Mouse (Mus musculus): ENCODE data around the gene Bhlha15. TPM values are rescaled to one million over a fixed set of nuclear protein-coding genes. Genes with fewer than 3 reads are reported as not detected.

Gene Bhlha15
- polyA plus RNA-seq, 1 experiment from 2014 or later = 0.79 TPM

DNA sequence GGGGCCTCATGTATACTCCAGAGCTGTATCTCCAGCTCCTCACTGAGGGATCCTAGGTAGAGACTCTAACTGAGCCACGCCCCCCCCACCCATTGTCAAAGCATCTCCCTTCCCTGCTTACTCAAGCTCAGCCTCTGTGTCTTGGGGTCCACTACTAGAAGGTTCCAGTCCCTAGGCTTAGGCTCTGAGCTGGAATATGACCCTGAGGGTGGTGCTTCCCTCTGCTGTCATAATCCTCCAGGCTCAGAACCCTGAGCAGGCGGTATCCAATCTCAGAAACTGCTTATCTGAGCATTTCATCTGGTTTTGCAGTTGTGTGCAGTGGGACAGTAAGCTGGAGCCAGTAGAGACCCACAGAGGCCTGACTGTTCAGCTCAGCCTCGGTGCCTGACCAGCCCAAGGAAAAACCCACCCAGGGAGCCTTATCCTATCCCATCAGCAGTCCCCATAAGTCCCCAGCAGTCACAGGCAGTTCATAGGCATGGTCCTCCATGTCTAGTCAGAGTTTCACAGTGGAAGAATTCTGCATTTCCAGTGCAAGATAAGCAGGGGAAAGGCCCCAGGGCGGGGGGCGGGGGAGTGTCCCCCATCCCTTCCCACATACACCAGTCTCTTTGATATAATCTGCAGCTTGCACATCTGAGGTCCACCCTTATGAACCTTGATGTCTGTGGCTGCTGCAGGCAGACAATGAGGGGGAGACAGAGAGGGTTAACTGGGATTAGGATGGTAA, 27.8 kb upstream of the Bhlha15 start:
- no peak overlapping the region for H3K4me2 ChIP-seq
- H3K27me3 ChIP-seq (ENCODE audit: control insufficient read depth, insufficient read depth, low read length) = no peaks in the 10 kb centered on the region
- H3K4me1 ChIP-seq (ENCODE audit: control insufficient read depth, insufficient read depth, low read length) = no peaks in the 10 kb centered on the region
- H3K4me3 ChIP-seq (ENCODE audit: low read depth, low read length) = no peak overlapping the region
- 70% methylated on average over 5 of the region's 5 CpGs for WGBS (ENCODE audit: insufficient replicate concordance)
- no peak overlapping the region for H3K27ac ChIP-seq (ENCODE audit: low read depth, low read length)
- ATAC-seq (replicated peaks; ENCODE audit: insufficient number of reproducible peaks, low FRiP score, low TSS enrichment) = no peak
- no peaks in the 10 kb centered on the region for H3K9me3 ChIP-seq (replicated peaks; ENCODE audit: control insufficient read depth, low read length)
- no peak overlapping the region for H3K9ac ChIP-seq (ENCODE audit: low read depth, low read length)
- H3K36me3 ChIP-seq (ENCODE audit: control insufficient read depth, insufficient read depth, low read length) = no peaks in the 10 kb centered on the region; the same call in 1 of the 2 replicates

DNA sequence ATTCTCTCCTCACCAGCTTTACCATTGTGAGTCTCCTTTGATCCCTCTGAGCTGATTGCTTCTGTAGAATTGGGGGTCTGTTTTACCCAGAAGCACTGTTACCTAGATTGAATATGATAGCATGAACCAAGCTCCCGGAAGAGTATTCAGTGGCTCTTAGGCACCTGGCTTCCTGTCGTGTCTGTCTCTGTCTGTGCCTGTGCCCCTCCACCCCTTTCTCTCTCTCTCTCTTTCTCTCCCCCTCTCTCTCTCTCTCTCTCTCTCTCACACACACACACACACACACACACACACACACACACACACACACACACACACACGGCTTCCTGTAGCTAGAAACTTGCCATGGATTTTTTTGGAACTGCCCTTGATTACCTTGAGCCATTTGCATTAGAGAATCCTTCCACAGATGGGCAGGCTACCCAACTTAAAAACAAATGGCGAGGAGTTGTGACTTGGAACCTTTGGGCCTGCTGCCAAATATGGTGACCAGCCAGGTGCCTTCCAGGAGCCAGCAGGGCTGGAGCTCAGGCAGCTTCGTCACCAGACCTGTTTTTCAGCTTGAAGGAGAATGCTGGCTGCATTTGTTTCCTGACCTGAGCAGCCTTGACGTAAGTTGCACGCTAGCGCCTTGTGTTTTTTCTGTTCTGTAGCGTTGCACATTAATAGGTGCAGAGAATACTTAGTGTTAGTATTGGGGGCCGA, 27.1 kb upstream of the Bhlha15 start:
- Histone ChIP-seq H3K4me1 (ENCODE audit: control insufficient read depth, insufficient read depth, low read length) (no peaks in the 10 kb centered on the region), H3K4me3 (ENCODE audit: low read depth, low read length) (no peak overlapping the region), H3K27ac (ENCODE audit: low read depth, low read length) (no peak overlapping the region), H3K9ac (ENCODE audit: low read depth, low read length) (no peak overlapping the region), H3K36me3 (ENCODE audit: control insufficient read depth, insufficient read depth, low read length) (no peaks in the 10 kb centered on the region; the same call in 1 of the 2 replicates), H3K4me2 (no peak overlapping the region), H3K27me3 (ENCODE audit: control insufficient read depth, insufficient read depth, low read length) (no peaks in the 10 kb centered on the region), H3K9me3 (replicated peaks; ENCODE audit: control insufficient read depth, low read length) (no peaks in the 10 kb centered on the region)
- ATAC-seq (replicated peaks; ENCODE audit: insufficient number of reproducible peaks, low FRiP score, low TSS enrichment) = no peak
- WGBS (ENCODE audit: insufficient replicate concordance) = 87% methylated on average over 10 of the region's 10 CpGs

DNA sequence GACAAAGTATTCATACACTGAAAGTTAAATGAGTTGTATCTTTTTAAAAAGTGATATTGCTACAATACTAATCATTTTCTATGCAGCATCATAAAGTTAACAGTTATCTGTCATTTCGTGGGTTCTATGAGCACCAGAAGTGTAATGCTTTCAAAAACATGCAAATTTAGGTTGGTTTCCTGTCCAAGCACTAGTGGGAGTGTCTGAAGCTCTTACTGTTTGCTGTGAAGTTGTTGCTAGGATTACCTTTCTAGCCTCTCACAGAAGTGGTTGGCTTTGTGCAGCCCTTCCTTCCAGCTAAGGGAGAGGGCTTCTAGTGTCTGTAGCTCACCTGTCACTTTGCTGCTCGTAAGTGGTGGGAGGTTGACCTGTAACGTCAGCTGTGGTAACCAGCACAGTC, 24.3 kb upstream of the Bhlha15 start:
- H3K27me3 ChIP-seq (ENCODE audit: control insufficient read depth, insufficient read depth, low read length) = no peaks in the 10 kb centered on the region
- peaks cover 3% of the 10 kb centered on the region; the same call in 1 of the 2 replicates for H3K36me3 ChIP-seq (ENCODE audit: control insufficient read depth, insufficient read depth, low read length)
- H3K4me3 ChIP-seq (ENCODE audit: low read depth, low read length) = no peak overlapping the region
- H3K4me2 ChIP-seq = no peak overlapping the region
- no peak overlapping the region for H3K9ac ChIP-seq (ENCODE audit: low read depth, low read length)
- H3K27ac ChIP-seq (ENCODE audit: low read depth, low read length) = no peak overlapping the region
- no peaks in the 10 kb centered on the region for H3K9me3 ChIP-seq (replicated peaks; ENCODE audit: control insufficient read depth, low read length)
- no peaks in the 10 kb centered on the region for H3K4me1 ChIP-seq (ENCODE audit: control insufficient read depth, insufficient read depth, low read length)
- WGBS (ENCODE audit: insufficient replicate concordance) = 81% methylated on average over 3 of the region's 3 CpGs
- ATAC-seq (replicated peaks; ENCODE audit: insufficient number of reproducible peaks, low FRiP score, low TSS enrichment) = no peak

DNA sequence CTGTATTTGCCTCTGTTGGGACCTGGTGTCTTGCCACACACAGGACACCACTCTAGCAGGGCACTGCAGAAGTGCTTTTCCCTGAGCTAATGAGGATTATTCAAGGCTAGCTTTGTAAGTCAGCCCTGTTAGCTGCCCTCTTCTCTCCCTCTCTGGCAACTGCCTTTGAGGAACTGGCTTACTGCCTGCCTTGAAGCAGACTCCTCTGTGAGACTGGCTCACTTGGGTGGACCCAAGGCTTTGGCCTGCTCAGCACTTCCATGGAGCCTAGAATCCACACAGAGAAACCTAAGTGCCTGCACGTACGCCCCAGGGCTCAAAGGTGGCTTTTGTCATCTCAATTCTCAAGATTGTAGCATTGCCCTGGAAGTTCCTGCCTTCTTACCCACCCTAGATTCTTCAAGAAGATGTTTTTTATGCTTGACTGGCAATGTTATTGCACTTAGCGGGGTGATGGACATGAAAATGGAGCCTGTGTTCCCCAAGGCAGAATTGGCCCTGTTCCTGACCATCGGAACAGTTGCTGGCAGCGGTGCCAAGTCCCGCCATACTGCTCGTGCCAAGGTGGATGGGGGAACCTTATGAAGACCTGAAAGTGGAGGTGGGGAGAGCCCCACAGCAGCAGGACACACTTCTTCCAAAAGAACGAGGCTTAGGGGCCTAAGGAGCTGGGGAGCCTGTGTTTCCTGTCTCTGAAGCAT, 20.7 kb upstream of the Bhlha15 start:
- no peak overlapping the region for H3K4me3 ChIP-seq (ENCODE audit: low read depth, low read length)
- 92% methylated on average over 8 of the region's 8 CpGs for WGBS (ENCODE audit: insufficient replicate concordance)
- H3K9me3 ChIP-seq (replicated peaks; ENCODE audit: control insufficient read depth, low read length) = no peaks in the 10 kb centered on the region
- no peaks in the 10 kb centered on the region for H3K4me1 ChIP-seq (ENCODE audit: control insufficient read depth, insufficient read depth, low read length)
- H3K4me2 ChIP-seq = no peak overlapping the region
- no peak overlapping the region for H3K9ac ChIP-seq (ENCODE audit: low read depth, low read length)
- ATAC-seq (replicated peaks; ENCODE audit: insufficient number of reproducible peaks, low FRiP score, low TSS enrichment) = no peak
- no peaks in the 10 kb centered on the region for H3K27me3 ChIP-seq (ENCODE audit: control insufficient read depth, insufficient read depth, low read length)
- H3K27ac ChIP-seq (ENCODE audit: low read depth, low read length) = no peak overlapping the region
- H3K36me3 ChIP-seq (ENCODE audit: control insufficient read depth, insufficient read depth, low read length) = peaks cover 18% of the 10 kb centered on the region

DNA sequence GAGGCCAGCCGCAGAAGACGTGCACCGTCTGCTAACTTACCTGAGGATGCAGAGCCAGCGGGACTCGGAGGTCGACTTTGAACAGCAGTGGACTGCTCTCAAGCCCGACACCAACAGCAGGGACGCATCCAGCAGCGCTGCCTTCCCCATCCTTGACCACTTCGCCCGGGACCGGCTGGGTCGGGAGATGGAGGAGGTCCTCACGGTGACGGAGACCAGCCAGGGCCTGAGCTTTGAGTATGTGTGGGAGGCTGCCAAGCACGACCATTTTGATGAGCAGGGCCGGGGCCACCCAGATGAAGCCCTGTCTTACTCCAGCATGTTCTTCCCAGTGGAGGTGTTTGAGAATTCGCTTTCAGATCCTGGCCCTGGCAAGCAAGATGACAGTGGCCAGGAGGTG, 16.4 kb upstream of the Bhlha15 start:
- H3K4me1 ChIP-seq (ENCODE audit: control insufficient read depth, insufficient read depth, low read length) = no peaks in the 10 kb centered on the region
- no peak overlapping the region for H3K9ac ChIP-seq (ENCODE audit: low read depth, low read length)
- H3K36me3 ChIP-seq (ENCODE audit: control insufficient read depth, insufficient read depth, low read length) = peaks cover 37% of the 10 kb centered on the region

DNA sequence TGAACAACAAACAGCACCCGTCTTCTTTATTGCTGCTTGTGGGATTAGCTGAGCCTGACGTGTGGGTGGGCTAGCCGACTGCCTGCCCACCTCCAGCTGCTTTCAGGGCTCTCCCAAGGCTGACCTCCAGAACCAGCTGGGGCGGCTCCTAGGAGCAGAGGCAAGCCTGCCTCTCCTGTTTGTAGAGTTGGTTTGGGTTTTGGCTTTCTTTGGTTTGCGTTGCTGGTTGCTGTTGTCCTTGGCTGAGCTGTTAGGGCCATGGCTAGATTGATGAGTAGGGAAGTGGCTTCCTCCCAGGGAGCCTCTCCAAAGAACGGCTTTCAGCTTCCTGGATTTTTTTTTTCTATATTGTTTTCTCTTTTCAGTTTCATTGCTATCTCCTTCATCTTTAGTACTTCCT, 11.9 kb upstream of the Bhlha15 start:
- H3K9ac ChIP-seq (ENCODE audit: low read depth, low read length) = no peak overlapping the region
- no peak for ATAC-seq (replicated peaks; ENCODE audit: insufficient number of reproducible peaks, low FRiP score, low TSS enrichment)
- no peak overlapping the region for H3K4me3 ChIP-seq (ENCODE audit: low read depth, low read length)
- H3K36me3 ChIP-seq (ENCODE audit: control insufficient read depth, insufficient read depth, low read length) = peaks cover 28% of the 10 kb centered on the region
- no peak overlapping the region for H3K4me2 ChIP-seq
- H3K4me1 ChIP-seq (ENCODE audit: control insufficient read depth, insufficient read depth, low read length) = peaks cover 9% of the 10 kb centered on the region
- no peaks in the 10 kb centered on the region for H3K9me3 ChIP-seq (replicated peaks; ENCODE audit: control insufficient read depth, low read length)
- H3K27ac ChIP-seq (ENCODE audit: low read depth, low read length) = no peak overlapping the region
- 61% methylated on average over 6 of the region's 6 CpGs for WGBS (ENCODE audit: insufficient replicate concordance)
- no peaks in the 10 kb centered on the region for H3K27me3 ChIP-seq (ENCODE audit: control insufficient read depth, insufficient read depth, low read length)

More for the DNA sequence above, 16.4 kb upstream of the Bhlha15 start:
- H3K9me3 ChIP-seq (replicated peaks; ENCODE audit: control insufficient read depth, low read length) = no peaks in the 10 kb centered on the region
- no peaks in the 10 kb centered on the region for H3K27me3 ChIP-seq (ENCODE audit: control insufficient read depth, insufficient read depth, low read length)
- H3K4me3 ChIP-seq (ENCODE audit: low read depth, low read length) = no peak overlapping the region
- H3K27ac ChIP-seq (ENCODE audit: low read depth, low read length) = no peak overlapping the region
- no peak overlapping the region for H3K4me2 ChIP-seq
- WGBS (ENCODE audit: insufficient replicate concordance) = 87% methylated on average over 18 of the region's 18 CpGs
- no peak for ATAC-seq (replicated peaks; ENCODE audit: insufficient number of reproducible peaks, low FRiP score, low TSS enrichment)

DNA sequence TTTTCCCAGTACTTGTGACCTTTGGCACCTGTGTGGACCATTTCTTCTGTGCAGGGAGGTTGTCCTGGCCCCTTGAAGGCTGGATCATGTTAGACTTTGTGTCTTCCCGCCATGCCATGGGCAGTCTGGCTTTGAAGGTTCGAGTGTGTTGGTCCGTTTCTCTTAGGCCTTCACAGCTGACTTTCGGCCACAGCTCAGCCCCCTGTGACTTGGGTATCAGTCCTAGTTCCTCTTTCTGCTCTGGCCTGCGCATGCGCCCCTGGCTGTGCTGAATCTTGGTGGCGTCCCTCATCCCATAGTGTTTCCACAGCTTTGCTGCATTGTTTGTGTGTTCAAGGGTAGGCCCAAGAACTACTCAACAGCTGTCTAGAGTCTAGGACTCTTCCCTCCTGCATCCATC, 8.8 kb upstream of the Bhlha15 start:
- Histone ChIP-seq H3K9me3 (replicated peaks; ENCODE audit: control insufficient read depth, low read length) (no peaks in the 10 kb centered on the region), H3K4me1 (ENCODE audit: control insufficient read depth, insufficient read depth, low read length) (peaks cover 12% of the 10 kb centered on the region), H3K27me3 (ENCODE audit: control insufficient read depth, insufficient read depth, low read length) (no peaks in the 10 kb centered on the region), H3K9ac (ENCODE audit: low read depth, low read length) (no peak overlapping the region), H3K4me2 (no peak overlapping the region), H3K27ac (ENCODE audit: low read depth, low read length) (no peak overlapping the region), H3K4me3 (ENCODE audit: low read depth, low read length) (no peak overlapping the region), H3K36me3 (ENCODE audit: control insufficient read depth, insufficient read depth, low read length) (peaks cover 5% of the 10 kb centered on the region)
- WGBS (ENCODE audit: insufficient replicate concordance) = 88% methylated on average over 7 of the region's 7 CpGs
- ATAC-seq (replicated peaks; ENCODE audit: insufficient number of reproducible peaks, low FRiP score, low TSS enrichment) = no peak

DNA sequence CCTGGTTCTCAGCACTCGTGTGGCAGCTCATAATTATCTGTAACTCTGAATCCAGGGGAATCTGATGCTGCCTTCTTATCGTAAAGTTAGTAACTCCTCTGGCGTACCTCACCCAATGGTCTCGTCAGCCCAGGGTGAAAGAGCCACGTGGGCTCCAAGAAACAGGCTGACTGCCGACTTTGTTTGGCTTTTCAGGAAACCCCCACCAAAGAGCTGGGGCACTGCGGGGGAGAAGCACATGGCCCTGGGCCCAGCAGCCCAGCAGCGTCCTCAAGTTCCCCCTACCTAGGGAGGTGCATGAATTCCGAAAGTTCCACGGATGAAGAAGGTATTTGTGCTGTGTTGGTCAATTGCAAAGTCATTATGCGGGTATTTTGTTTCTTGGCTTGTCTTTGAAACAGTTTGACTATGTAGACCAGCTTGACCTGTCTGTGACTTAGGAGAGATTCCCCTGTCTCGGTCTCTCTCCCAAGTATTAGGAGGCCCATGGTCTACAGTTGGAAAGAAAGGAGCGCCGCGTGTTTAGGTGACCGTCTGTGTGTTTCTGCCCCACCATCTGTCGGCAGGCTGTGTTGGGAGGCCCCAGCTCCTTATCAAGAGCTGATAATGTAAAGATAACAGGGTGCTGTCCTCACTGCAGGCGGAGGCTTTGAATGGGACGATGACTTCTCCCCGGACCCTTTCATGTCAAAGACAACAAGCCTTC, 7.4 kb upstream of the Bhlha15 start:
- ATAC-seq (replicated peaks; ENCODE audit: insufficient number of reproducible peaks, low FRiP score, low TSS enrichment) = no peak

More for the DNA sequence above, 7.4 kb upstream of the Bhlha15 start:
- Histone ChIP-seq H3K9ac (ENCODE audit: low read depth, low read length) (no peak overlapping the region), H3K9me3 (replicated peaks; ENCODE audit: control insufficient read depth, low read length) (no peaks in the 10 kb centered on the region), H3K36me3 (ENCODE audit: control insufficient read depth, insufficient read depth, low read length) (peaks cover 5% of the 10 kb centered on the region; the same call in 1 of the 2 replicates), H3K4me1 (ENCODE audit: control insufficient read depth, insufficient read depth, low read length) (peaks cover 12% of the 10 kb centered on the region), H3K27ac (ENCODE audit: low read depth, low read length) (no peak overlapping the region), H3K4me3 (ENCODE audit: low read depth, low read length) (no peak overlapping the region), H3K27me3 (ENCODE audit: control insufficient read depth, insufficient read depth, low read length) (no peaks in the 10 kb centered on the region), H3K4me2 (peak overlapping the region; percentile 41)
- 16% methylated on average over 20 of the region's 20 CpGs for WGBS (ENCODE audit: insufficient replicate concordance)

Measured in heart, embryonic 11.5 days (tissue).